Mouse (Mus musculus) brain, embryonic 18.5 days (tissue): ENCODE results near the gene Ccnk.

ENCODE experiments used
- DNase-seq: peaks from one replicate; pipeline ENCODE4 v3.0.0-alpha.2; 2012; ENCODE audit warnings: low read depth, low spot score

Gene Ccnk

GRCm38 (mm10) chr12:108187541-108188091 is 8.2 kb downstream of the Ccnk start:
- DNase-seq = no peak

- no peak for DNase-seq
Measured at GRCm38 (mm10) chr12:108193878-108194277, 14.5 kb downstream of the Ccnk start.

GRCm38 (mm10) chr12:108195761-108196160 is 16.4 kb downstream of the Ccnk start:
- DNase-seq = no peak

GRCm38 (mm10) chr12:108198447-108198846 is 19.1 kb downstream of the Ccnk start:
- DNase-seq = no peak

- no peak for DNase-seq
Measured at GRCm38 (mm10) chr12:108200094-108200493, 20.7 kb downstream of the Ccnk start.

- no peak for DNase-seq
Measured at GRCm38 (mm10) chr12:108203895-108204294, 24.5 kb downstream of the Ccnk start.

GRCm38 (mm10) chr12:108204978-108205377 is 25.6 kb downstream of the Ccnk start:
- DNase-seq = no peak

- DNase-seq = no peak
Measured at GRCm38 (mm10) chr12:108206641-108207040, 27.3 kb downstream of the Ccnk start.

- DNase-seq = no peak
Measured at GRCm38 (mm10) chr12:108208216-108208615, 28.8 kb downstream of the Ccnk start.

- no peak for DNase-seq
Measured at GRCm38 (mm10) chr12:108208726-108209438, 29.5 kb downstream of the Ccnk start.

GRCm38 (mm10) chr12:108210623-108211022 is 31.2 kb downstream of the Ccnk start:
- no peak for DNase-seq

GRCm38 (mm10) chr12:108212071-108212470 is 32.7 kb downstream of the Ccnk start:
- DNase-seq = no peak

GRCm38 (mm10) chr12:108212476-108212875 is 33.1 kb downstream of the Ccnk start:
- DNase-seq = no peak

- DNase-seq = no peak
Measured at GRCm38 (mm10) chr12:108213090-108214041, 34.0 kb downstream of the Ccnk start.

GRCm38 (mm10) chr12:108215090-108215489 is 35.7 kb downstream of the Ccnk start:
- DNase-seq = no peak

- no peak for DNase-seq
Measured at GRCm38 (mm10) chr12:108216611-108217370, 37.4 kb downstream of the Ccnk start.

- DNase-seq = no peak
Measured at GRCm38 (mm10) chr12:108217572-108217971, 38.2 kb downstream of the Ccnk start.

- DNase-seq = no peak
Measured at GRCm38 (mm10) chr12:108219163-108219562, 39.8 kb downstream of the Ccnk start.

GRCm38 (mm10) chr12:108219825-108220616 is 40.6 kb downstream of the Ccnk start:
- DNase-seq = no peak

- DNase-seq = no peak
Measured at GRCm38 (mm10) chr12:108220621-108221020, 41.2 kb downstream of the Ccnk start.

- no peak for DNase-seq
Measured at GRCm38 (mm10) chr12:108221206-108221605, 41.8 kb downstream of the Ccnk start.
